Mouse (Mus musculus): ENCODE data around the gene Vcan.

Gene Vcan

GRCm38 (mm10) chr13:89720497-89720896 is 21.8 kb downstream of the Vcan start:
- no peak for DNase-seq

GRCm38 (mm10) chr13:89709497-89710201 is 32.7 kb downstream of the Vcan start:
- no peak for DNase-seq

- DNase-seq: no peak
Observed at GRCm38 (mm10) chr13:89708151-89708927, 34.0 kb downstream of the Vcan start.

GRCm38 (mm10) chr13:89702395-89702794 is 39.9 kb downstream of the Vcan start:
- no peak for DNase-seq

- no peak for DNase-seq
Observed at GRCm38 (mm10) chr13:89699998-89700555, 42.2 kb downstream of the Vcan start.

- DNase-seq: no peak
Observed at GRCm38 (mm10) chr13:89692597-89692996, 49.7 kb downstream of the Vcan start.

GRCm38 (mm10) chr13:89683490-89683889 is 58.8 kb downstream of the Vcan start:
- DNase-seq: no peak

- DNase-seq: peak; percentile 3 to 11
Observed at GRCm38 (mm10) chr13:89682254-89682653, 60.1 kb downstream of the Vcan start.

GRCm38 (mm10) chr13:89679756-89680155 is 62.6 kb downstream of the Vcan start:
- no peak for DNase-seq

GRCm38 (mm10) chr13:89670505-89670904 is 71.8 kb downstream of the Vcan start:
- no peak for DNase-seq

GRCm38 (mm10) chr13:89668981-89669880 is 73.1 kb downstream of the Vcan start:
- DNase-seq: no peak

GRCm38 (mm10) chr13:89668069-89668468 is 74.2 kb downstream of the Vcan start:
- peak; percentile 9 to 13 for DNase-seq

GRCm38 (mm10) chr13:89661688-89662087 is 80.6 kb downstream of the Vcan start:
- no peak for DNase-seq

- no peak for DNase-seq
Observed at GRCm38 (mm10) chr13:89657046-89657445, 85.3 kb downstream of the Vcan start.

- DNase-seq: no peak
Observed at GRCm38 (mm10) chr13:89653279-89653678, 89.0 kb downstream of the Vcan start.

GRCm38 (mm10) chr13:89652773-89653172 is 89.5 kb downstream of the Vcan start:
- no peak for DNase-seq

GRCm38 (mm10) chr13:89645589-89645988 is 96.7 kb downstream of the Vcan start:
- DNase-seq: no peak

GRCm38 (mm10) chr13:89637012-89637411 is 105.3 kb downstream of the Vcan start:
- no peak for DNase-seq

GRCm38 (mm10) chr13:89634137-89634683 is 108.1 kb downstream of the Vcan start:
- DNase-seq: peak; percentile 10 to 31

- DNase-seq: no peak
Observed at GRCm38 (mm10) chr13:89619064-89619463, 123.2 kb downstream of the Vcan start.

- DNase-seq: no peak
Observed at GRCm38 (mm10) chr13:89607399-89607798, 134.9 kb downstream of the Vcan start.
